Mouse (Mus musculus) left cerebral cortex, postnatal 25 days (tissue): ENCODE measurements around the gene Cdsn. TPM values are rescaled to one million over a fixed set of nuclear protein-coding genes. Genes with fewer than 3 reads are reported as not detected.
"Not testable (repeated sequence)": the region's sequence is repeated elsewhere in the genome, so short reads cannot be mapped to it uniquely, and the experiment has no call there.

Source experiments
- DNase-seq, 2 experiments: peaks; one replicate each; pipeline ENCODE4 v3.0.0; 2022; ENCODE audit warnings: low spot score in 2 of 2, mixed read lengths in 1 of 2
- intact Hi-C: fragments of 180-260 bp; cut with DNase I; formaldehyde crosslinking; loops from one replicate; pipeline ENCODE4 v1.15.1; 2025
- total RNA-seq, 2 experiments: library from RNA; stranded (reverse); gene quantifications; 2 replicates each; pipeline ENCODE4 v1.2.3; 2021

The Cdsn gene
- total RNA-seq: 1 to 10 TPM; 1.1 to 1.3 TPM

GRCm38 (mm10) chr17:35551881-35552414 lies at the start of gene Cdsn:
Gene Cdsn (plus strand): TSS chr17:35552128.
- intact Hi-C loops: no loop called here
- no peak for DNase-seq

- intact Hi-C loops: no loop called here
- no peak for DNase-seq
Measured at GRCm38 (mm10) chr17:35502226-35502625, 49.7 kb upstream of the Cdsn start.

GRCm38 (mm10) chr17:35502762-35503161 lies 49.2 kb upstream of the Cdsn start:
- no peak for DNase-seq

GRCm38 (mm10) chr17:35503849-35504248 lies 48.1 kb upstream of the Cdsn start:
- DNase-seq: no peak
- intact Hi-C loops: no loop called here

More at GRCm38 (mm10) chr17:35502762-35503161, 49.2 kb upstream of the Cdsn start:
- intact Hi-C loops: no loop called here

- no peak for DNase-seq
Measured at GRCm38 (mm10) chr17:35504628-35505481, 47.1 kb upstream of the Cdsn start.

GRCm38 (mm10) chr17:35505776-35506175 lies 46.2 kb upstream of the Cdsn start, which contains the start of gene Pou5f1:
Gene Pou5f1 (plus strand): TSS chr17:35506018.
- intact Hi-C loops: no loop called here
- DNase-seq: no peak

More at GRCm38 (mm10) chr17:35504628-35505481, 47.1 kb upstream of the Cdsn start:
- intact Hi-C loops: no loop called here

DNA sequence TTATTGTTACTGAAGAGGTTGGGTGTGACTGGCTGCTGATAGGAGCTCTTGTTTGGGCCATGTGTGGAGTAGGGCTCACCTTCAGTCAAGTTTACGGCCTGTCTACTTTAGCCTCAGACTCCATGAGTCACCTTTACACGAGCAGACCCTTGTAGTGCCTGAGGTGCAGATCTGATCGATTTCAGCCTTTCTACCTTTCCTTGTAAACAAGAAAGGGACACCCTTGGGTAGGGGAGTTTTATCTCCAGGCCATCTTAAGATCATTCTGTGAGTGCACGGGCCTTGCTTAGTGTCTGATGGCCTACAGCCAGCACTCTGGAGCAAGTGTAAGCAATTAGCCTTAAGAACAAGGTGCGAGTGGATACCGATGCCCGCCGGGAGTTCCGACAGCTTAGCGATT lies 45.0 kb upstream of the Cdsn start:
- DNase-seq: no peak
- intact Hi-C loops: no loop called here

GRCm38 (mm10) chr17:35507556-35508260 lies 44.2 kb upstream of the Cdsn start:
- DNase-seq: no peak
- intact Hi-C loops: no loop called here

GRCm38 (mm10) chr17:35508279-35508678 lies 43.6 kb upstream of the Cdsn start:
- intact Hi-C loops, DNase-seq: not testable (repeated sequence)

DNA sequence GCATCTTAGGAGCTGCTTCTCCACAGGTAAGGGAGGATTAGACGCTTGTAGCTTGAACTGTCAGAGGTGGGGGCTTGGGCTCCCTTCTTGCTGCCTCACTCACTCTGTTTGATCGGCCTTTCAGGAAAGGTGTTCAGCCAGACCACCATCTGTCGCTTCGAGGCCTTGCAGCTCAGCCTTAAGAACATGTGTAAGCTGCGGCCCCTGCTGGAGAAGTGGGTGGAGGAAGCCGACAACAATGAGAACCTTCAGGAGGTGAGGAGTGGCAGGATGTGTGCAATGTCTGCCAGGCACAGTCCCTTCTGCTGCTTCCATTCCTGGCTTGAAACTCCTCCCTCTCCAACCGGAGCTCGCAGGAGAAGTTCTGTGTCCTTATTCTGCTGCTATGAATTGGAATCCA lies 42.6 kb upstream of the Cdsn start:
- intact Hi-C loops: no loop called here
- DNase-seq: peak in 1 of 2 experiments; percentile 23

- intact Hi-C loops: no loop called here
- DNase-seq: peak; percentile 20 to 50
Measured at GRCm38 (mm10) chr17:35512916-35513626, 38.9 kb upstream of the Cdsn start.

- intact Hi-C loops: no loop called here
- DNase-seq: peak; percentile 32 to 45
Measured at GRCm38 (mm10) chr17:35513886-35514285, 38.0 kb upstream of the Cdsn start.

- DNase-seq: no peak
- intact Hi-C loops: no loop called here
Measured at GRCm38 (mm10) chr17:35514756-35515155, 37.2 kb upstream of the Cdsn start.

- peak; percentile 19 to 41 for DNase-seq
- intact Hi-C loops: loop anchor here (2.0 kb wide), 1 partner anchor 19 kb away; no protein-coding TSS in a partner anchor
Measured at GRCm38 (mm10) chr17:35515911-35516640, 35.9 kb upstream of the Cdsn start.

DNA sequence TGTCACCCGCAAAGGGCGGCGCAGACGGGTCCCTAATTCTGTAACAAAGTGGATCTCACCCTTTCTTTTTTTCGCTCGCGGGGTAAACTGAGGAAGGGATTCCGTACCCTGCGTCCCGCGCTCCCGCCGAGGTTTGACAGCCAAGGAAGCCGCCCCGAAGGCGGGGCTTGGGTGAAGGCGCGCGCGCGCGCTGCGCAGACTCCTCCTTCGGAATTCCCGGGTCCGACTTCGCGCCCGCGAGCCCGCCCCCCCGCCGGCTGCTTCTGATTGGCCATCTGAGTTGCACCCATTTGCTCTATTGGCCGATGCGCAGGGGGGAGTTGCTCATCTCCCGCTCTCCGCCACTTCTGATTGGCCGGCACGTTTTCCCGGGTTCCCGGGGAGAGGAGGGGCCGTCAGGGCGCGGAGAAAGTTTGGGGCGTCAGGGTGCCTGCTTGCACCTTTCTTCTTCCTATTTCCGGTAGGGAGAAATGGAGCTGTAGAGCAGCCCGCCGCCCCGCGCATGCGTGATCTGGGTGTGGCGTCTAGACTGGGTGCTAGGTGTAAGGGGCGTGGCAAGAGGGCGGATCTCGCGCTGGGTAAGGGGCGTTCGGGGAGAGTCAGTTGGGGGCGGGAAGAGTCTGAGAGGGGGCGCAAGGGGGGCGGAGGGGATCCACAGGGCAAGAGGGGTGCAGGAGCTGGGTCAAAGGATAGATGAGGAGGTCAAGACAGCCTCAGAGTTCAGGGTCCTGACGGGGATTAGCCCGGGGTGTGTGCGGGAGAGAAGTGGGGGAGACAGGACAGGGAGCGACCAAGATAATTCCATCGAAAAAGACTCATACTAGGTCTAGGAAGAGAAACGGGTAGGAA lies 35.1 kb upstream of the Cdsn start, which contains the start of the genes Tcf19 and Cchcr1:
Gene Tcf19, minus strand, starts transcription at position 173 of the 849 bp plus-strand sequence.
Gene Cchcr1, plus strand, starts transcription at position 449 of the 849 bp plus-strand sequence.
- intact Hi-C loops: loop anchor here (2.0 kb wide), 1 partner anchor 18 kb away; no protein-coding TSS in a partner anchor
- DNase-seq: peak; percentile 95 to 98

- intact Hi-C loops: loop anchor here (2.0 kb wide), 1 partner anchor 17 kb away; no protein-coding TSS in a partner anchor
- DNase-seq: no peak
Measured at GRCm38 (mm10) chr17:35517526-35517925, 34.4 kb upstream of the Cdsn start.

DNA sequence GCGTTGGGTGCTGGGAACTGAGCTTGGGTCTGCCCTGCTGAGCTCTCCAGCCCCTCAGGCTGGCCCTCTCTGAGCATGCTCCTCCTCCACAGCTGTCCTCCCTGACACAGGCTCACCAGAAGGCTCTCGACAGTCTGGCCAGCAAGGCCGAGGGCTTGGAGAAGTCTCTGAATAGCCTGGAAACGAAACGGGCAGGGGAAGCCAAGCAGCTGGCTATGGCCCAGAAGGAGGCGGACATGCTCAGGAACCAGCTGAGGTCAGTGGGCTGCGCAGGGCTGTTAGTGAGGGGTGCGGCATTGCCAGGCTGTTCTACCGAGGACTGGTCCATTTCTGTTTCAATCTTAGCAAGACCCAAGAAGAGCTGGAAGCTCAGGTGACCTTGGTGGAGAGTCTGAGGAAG lies 27.6 kb upstream of the Cdsn start:
- intact Hi-C loops: no loop called here
- DNase-seq: no peak

GRCm38 (mm10) chr17:35526644-35527043 lies 25.3 kb upstream of the Cdsn start:
- intact Hi-C loops: no loop called here
- DNase-seq: no peak
